Mouse (Mus musculus) cerebellum, adult 2 months (tissue): ENCODE data around the gene Spryd3.

Experiments
- CTCF ChIP-seq: fragments of 200-500 bp; IDR thresholded peaks from 2 replicates; pipeline ENCODE4 v1.5.1; 2011; ENCODE audit warnings: low read depth, mild to moderate bottlenecking, control low read depth, low read length, moderate library complexity, borderline replicate concordance; ENCODE audit not compliant: insufficient read depth
- POLR2A ChIP-seq: fragments of 200-500 bp; IDR thresholded peaks from 2 replicates; pipeline ENCODE4 v1.6.1; 2011; ENCODE audit warnings: low read length, control low read depth, borderline replicate concordance; ENCODE audit not compliant: insufficient read depth

- peak; percentile 83 for TF ChIP-seq CTCF
- no peak for TF ChIP-seq POLR2A
These were observed 28.1 kb downstream of the Spryd3 start for GRCm38 (mm10) chr15:102107689-102108573.
